Mouse (Mus musculus): Measurements from ENCODE around the gene Lgals3bp.

Gene Lgals3bp

DNA sequence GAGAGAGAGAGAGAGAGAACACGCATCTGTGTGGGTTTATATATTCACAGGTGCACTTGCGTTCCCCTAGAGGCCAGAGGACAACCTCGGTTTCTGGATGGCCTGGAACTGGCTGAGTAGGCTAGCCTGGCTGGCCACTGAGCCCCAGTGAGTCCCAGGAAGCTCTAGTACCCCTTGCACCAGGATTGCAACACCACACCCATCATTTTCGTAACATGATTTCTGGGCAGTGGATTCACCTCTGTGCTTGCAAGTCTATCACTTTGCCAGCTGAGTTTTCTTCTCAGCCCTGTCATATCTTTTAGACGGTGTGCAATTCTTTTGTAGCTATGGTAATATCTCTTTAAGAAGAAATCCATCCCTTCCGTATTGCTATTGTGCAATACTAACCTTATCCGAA, 18.4 kb upstream of the Lgals3bp start:
- no peak for DNase-seq

DNA sequence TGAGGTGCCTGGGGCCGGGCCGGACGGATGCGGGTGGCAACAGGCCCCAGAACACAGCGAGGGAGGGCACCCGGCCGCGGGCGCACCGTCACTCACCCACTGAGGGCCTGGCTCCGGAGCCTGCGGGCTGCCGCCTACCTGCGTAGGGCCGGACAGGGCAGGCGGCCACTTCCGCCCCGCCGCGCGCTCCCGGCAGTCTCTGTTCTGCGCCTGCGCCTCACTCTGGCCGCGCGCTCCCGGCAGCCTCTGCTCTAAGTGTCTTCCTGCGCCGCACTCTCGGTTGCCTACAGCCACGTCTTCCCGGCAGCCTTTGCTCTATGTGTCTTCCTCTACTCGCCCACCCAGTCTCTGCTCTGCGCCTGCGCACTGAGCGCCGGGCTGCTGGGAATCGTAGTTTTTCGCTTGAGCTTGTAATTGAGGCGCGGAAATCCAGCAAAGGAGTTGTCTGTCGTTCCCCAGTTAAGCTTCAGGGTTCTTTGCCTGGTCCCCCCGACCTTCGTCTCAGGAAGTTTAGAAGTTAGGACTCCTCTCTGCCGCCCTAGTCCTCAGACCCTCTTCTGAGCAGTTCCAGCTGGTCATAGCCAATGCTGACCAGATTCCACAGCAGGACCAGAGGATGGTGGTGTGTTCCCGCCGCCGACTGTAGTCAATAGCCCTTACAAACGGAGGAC, 17.1 kb upstream of the Lgals3bp start, which contains the start of gene Cant1:
Gene Cant1 (minus strand): TSS at position 253 of the 671 bp plus-strand sequence.
- DNase-seq: peak; percentile 100

DNA sequence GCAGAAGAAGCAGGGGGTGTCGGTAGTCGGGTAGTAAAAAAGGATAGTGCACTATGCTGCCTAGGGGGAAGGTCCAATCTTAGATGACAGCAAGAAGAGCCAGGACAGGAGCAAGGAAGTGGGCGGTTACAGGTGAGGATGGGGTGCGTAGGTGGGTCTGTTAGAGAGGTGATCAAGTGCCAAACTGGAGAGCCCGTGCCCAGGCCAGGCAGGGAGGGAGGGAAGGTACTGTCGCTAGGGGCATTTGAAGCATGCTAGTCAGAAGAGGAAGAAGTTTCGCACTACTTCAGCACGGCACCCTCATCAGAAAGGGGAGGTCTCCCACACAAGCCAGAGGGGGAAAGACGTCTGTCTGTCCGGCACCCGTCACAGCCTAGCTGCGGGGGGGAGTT, 16.5 kb upstream of the Lgals3bp start:
- DNase-seq: no peak

DNA sequence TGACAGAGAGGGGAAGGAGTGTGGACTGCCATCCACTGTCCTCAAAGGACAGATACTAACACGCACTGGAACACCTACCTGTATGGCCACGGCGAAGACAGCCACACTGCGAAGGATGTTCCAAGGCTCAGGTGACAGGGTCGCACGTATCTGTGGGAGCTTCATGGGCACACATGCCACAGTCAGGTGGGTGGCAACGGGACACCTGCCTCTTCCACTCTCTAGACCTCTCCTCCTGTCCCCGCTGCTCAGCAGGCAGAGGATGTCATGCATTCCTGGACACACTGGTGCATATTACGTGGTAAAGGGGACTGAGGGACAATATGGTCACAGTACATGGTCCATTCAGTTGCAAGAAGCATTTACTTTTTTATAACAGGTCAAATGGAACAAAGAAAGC, 15.6 kb upstream of the Lgals3bp start:
- peak; percentile 93 for DNase-seq

DNA sequence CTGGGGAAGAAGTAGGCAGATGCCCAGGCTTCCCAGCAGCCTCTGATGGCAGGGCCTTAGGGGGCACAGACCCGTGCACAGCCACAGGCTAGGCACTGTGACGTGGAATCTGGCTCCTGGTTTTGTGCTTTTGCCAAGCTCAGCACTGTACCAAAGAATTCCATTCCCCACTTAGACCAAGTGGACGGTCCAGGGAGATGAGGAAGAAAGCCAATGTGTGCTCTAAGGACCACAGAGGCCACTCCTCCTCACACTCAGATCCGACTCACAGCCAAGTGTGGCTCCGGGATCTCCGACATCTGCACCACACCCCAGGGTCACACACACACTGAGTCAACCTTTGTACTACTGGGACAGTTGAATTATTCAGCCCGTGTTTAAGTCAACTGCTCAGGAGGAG, 14.2 kb upstream of the Lgals3bp start:
- peak; percentile 94 for DNase-seq

DNA sequence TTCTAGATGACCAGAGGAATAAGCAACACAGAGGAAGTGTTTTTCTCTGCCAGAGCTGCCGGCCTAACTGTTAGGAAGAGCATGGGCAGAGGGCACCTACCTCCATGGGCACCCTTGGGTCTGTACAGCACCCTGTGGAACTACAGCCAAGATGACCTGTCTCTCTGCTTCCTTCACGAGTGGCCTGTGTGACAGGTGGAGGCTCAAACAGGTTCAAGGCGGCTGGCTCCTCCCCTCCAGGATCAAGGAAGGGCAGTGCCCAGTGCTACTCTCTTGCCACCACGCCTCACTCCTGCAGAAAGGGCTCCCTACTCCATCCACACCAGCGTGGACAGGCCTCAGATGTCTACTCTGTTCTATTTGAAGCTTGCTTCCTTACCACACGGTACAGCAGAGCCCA, 13.7 kb upstream of the Lgals3bp start:
- DNase-seq: no peak

DNA sequence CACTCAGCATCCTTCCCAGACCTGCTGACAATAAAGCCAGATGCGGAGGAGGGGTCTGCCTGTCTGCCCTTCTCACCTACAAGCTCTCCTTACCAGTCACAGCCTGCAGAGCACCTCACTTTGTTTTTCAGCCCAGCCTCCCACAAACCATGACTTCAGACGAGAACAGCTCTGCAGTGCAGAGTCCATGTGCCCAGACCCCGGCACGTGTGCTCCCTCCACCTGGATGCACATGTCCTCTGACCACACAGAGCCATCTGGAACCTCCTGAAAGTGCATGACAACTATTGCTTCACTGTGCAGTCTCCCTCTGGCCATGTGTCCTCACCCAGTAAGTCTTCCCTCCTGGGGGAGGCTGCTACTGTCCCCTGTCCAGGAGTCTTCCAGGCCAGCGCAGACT, 12.4 kb upstream of the Lgals3bp start:
- DNase-seq: no peak

DNA sequence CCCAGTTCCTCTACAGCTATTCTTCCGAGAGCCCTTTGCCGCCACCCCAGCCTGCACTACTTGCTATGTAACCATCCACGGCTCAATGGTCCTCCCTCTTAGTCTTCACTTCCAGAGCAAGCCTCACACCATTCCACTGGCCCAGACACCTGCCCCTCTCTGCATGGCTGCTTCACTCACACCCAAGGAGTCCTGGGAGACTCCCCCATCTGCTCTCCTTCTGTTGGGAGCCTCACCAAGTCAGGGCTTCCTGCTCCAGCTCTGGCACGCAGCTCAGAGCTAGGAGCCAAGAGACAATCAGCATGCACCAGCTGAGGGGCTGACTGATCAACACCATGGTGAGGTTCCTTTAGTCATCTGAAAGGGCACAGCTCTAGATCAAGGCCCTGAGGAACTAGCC, 11.2 kb upstream of the Lgals3bp start:
- DNase-seq: peak; percentile 95

DNA sequence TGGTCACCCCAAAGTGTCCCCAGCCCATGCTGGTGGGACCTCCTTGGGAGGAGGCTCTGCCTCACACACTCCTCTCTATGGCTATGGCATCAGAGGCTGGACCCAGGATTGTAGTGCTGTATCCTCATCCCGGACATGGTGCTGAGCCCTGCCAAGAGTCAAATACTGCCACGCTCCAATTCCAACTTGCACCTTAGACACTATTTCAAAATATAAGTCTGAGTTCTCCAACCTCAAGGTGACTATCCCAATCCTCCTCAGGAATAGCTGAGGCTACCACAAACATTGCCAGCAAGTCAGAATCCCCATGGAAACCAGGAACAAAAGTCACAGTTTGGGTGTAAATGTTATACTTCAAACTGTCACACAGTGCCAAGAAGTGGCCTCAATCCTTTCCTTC, 10.7 kb upstream of the Lgals3bp start:
- no peak for DNase-seq

DNA sequence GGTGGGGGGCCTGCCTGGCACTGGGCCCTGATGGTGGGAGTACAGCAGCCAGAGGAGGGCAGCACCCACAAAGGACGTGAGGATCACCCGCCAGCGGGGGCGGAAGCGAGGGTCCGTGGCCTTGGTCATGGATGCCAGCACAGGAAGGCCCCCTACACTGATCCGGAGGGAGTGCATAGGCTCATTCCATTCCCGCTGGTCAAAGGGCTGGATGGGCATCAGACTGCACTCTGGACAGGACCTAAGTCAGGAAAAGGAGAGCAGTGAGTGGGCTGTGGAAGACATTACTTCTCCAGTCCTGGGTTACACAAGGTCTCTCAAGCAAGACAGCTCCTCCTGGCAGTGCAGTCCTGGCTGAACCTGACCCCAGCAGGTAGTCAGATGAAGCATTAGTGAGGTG, 9.4 kb upstream of the Lgals3bp start:
- no peak for DNase-seq

DNA sequence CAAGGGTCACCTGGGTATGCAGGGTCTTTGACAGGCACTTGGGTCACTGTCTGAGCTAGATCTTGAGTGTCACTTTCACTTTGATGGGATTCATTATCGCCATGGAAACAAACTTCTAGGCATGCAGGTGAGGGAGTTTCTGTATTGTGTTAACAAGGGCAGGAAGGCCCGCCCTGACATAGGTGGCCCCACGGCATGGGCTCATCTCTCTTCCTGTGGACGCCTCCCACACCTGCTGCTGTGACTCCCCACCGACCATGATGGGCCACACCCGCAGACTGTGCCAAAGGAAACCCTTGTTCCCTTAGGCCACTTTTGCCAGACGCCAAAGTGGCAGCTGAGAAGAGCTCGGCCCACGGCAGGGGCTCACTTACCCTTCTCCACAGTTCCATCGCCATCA, 8.6 kb upstream of the Lgals3bp start:
- peak; percentile 90 for DNase-seq

DNA sequence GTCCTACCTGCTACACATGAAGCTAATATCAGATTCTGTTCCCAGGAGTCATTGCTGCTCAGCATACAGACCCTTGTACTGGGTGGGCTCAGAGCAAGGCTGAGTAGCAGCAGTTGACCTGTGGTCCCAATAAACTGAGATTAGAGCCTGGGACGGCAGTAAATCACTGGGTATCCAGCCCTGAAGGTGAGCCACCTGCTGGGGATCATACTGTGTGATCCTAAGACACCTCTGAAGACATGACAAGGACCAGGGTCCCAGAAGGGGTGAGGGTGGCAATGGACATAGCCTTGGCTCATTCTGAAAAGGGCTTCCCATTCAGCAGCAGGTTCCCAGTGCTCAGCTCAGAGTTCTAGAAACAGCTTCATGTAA, 8.2 kb upstream of the Lgals3bp start:
- peak; percentile 86 for DNase-seq

DNA sequence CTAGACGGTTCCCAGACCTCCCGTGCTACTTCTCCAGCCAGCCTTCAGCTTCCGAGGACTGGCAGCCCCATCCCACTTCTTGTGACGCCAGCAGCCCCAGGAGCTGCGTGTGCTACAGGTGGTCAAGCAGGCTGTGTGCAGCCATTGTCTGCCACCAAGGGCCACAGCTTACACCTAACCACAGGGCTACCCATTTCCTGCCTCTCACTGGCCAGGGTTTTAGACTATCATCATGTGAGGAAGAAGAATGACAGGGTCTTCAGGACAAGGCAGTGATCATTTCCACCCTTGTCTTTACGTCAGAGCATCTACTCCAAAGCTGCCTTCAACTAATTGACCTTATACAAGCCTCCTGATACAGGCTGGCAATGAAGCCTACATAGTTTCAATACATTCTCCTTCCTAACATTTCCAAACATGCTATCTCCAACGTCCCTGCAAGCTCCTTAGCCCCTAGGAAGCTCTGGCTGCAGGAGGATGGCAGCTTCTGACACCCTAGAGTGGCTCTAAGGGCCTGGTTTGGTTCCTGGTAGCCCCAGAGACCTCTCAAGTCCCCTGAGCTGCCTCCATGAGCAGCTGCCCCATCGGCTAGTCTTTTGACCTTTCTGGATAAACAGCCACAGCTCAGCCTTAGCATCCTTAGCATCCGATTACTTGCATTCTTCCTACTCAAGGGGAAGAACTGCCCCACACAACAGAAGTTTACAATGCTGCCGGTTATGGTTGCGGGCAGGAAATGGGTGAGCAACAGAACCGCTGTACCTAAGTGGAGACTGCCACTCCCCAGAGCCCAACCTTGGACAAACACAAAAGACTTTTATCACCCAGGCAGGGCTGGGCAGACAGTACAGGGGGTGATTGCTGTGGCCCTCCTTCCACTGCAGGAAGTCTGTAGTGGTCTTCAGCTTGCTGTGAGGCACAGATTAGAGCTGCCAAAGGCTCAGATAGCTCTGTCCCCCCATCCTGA, 7.5 kb upstream of the Lgals3bp start:
- DNase-seq: peak; percentile 84

DNA sequence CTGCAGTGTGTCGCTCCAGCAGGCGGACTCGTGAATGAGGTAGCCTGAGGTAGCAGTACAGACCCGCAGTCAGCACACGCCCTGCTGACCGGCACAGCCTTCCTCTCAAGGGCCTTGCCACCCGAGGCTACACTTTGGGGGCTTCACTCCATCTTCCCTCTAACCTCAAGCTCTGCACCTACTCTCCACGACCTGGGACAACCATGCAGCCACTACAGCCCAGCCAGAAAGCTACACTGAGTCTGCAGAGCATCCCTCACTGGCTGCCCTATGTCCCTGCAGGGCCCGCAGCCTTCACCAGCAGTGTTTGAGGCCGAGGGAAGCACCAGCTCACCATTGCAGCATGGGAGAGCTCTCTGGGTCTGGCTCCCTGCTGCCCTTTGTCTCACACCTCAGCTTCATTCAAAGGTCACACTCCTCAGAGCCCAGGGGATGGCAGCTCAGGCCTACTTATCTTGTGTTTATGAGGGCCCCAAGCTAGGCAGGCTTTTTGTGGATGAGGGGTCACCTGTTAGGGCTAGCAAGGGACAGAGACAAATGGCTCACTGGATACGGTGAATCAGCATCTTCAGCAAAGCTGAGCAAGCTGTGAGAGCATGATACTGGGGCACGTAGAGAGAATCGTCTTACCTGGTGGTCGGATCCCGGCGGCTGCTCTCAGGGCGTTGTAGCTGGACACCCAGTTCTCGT, 6.3 kb upstream of the Lgals3bp start:
- DNase-seq: peak; percentile 91

DNA sequence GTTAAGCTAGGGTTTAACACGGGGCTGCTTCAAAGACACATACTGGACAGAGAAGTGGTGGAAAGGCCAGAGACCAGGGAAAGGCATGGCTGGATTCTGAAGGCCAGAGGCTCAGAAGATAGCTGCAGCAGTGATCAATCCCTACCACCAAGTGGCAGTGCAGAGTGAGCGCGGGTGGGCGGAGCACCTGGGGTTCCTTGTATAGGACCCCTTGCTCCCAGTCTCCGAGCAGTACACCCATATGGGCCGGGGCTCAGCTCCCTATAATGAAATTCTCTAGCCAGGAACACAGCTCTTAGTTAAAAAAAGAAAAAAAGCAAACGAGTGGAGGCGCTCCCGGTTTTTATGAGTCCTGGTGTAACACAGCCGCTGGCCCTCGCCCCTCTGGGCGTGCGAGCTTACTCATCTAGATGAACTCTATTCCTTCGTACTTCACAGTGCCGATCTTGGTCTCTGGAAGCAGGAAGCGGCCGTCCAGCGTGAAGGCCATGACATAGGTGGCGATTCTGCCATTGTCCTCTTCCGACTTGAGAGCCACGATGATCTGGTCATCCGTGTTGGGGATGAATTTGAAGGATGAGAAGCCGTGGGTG, 5.5 kb upstream of the Lgals3bp start:
- peak; percentile 93 for DNase-seq

DNA sequence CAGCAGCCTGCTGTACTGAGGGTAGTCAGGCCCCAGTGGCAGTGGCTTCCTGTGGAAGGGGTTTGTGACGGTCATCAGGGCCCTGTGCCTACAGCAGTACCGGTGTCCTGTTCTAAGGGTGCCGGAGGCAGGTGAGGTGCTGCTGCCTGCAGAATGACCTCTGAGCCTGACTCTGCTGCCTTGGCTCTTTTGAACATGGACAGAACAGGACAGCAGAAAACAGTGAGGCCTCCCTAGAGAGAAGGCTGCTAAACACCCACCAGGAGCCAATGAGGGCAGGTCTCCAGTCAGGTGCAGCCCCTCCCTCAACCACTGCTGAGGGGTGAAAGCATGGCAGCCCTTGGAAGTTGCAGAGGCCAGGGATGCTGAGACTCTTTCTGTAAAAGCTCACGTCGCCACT, 4.6 kb upstream of the Lgals3bp start:
- peak; percentile 91 for DNase-seq

DNA sequence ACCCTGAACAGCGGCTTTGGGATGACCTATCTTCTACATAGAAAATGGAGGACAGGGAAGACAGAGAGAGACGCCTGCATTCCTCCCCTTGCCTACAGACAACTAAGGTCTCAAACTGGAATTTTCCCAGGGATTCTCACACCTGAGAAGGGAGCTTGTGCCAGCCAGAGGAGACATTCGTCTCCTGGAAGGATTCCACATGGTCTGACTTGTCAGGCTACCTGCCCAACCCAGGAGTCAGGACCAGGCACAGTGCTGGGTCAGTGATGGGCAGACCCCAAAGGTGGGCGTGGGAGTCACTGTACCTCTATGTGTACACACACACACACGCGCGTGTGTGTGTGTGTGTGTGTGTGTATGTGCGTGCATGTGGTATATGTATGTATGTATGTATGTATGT, 3.4 kb upstream of the Lgals3bp start:
- DNase-seq: peak; percentile 89

DNA sequence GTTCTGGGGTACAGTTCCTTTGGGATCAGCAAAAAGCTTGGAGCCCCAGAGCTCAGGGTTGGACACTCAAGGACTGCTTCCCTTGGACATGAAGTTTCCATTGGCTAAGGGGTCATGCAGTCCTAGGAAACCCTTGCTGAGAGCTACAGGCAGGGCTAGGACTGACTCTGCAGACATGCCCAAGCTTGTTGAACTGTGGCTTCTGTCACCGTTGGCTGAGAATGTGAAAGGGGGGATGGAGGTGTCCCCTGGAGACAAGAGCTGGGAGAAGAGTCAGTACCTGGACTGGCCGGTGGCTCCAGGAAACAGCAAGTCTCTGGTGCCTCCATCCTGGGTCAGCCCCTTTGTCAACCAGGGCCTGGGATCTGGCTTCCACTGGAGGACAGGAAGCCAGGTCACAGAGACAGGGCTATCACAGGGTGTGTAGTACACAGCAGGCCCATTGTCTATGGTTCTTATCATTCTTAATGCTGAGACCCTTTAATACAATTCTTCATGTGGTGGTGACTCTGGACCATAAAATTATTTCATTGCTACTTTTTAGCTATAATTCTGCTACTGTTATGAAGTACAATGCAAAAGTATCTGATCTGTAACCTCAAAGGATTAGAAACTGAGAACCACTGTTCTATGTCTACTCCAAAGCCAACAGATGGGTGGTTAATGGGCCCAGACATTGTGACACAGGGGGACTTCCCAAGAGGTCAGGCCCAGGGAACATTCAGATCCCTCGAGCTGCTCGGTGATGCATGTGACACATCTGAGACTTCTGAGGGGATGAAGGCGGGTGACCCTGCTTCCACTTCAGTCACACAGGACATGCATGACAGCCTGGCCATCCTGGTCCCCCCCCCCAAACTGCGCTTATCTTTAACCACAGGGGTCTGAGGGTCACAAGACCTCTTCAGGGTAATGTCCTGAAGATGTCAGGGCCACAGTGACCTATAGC, 2.3 kb upstream of the Lgals3bp start:
- peak; percentile 94 for DNase-seq

DNA sequence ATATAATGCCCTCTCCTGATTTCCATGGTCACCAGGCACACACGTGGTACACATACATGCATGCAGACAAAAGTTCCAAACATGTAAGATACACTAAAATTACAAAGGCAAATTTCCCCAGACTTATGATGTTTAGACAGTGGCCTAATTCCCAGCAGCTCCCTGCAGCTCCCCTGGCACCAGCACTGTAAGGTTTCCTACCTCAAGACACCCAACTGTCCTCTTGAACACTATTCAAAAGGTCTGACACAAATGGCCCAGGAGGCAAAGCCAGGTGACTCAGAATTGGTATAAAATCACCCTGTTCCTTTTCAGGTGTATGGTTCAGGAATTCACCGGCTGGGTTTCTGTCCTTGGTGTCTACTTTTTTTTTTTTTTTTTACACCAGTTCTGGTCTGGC, 1.3 kb upstream of the Lgals3bp start:
- peak; percentile 84 for DNase-seq

DNA sequence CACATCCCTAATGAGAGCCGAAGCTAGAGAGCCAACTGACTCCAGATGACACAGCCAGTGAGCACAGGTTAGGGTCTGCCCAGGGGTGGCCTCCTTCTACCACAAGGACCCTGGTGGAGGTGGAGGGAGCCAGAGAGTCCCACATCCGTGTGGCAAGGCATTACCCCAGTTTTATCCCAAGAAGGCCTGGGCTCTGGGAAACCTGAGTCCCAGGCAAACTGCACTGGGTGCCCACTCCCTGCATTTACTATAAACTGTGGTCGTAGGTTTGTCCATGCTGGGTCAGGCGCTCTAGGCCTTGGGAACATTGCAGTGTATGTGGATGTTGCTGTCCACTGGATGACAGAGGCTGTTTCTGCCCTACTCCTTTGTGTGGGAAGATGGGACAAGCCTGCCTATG, 697 bp downstream of the Lgals3bp start:
- peak; percentile 93 for DNase-seq

DNA sequence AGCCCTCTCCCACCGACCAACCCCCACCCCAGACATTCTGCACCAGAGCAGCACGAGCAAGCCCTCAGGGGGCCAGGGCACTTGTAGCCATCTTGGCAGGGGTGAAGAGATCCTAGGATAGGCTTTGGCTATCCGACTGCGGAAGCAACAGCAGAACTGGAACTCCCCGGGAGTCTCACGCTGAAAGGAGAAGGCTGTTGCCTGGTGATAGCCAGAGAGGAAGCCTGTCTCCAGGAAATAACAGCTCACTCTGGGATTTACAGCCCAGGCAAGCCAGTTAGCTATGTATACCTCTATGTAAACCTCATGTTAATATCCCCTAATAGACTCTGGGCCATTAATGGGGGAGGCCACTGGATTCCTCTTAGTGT, 1.3 kb downstream of the Lgals3bp start:
- DNase-seq: peak; percentile 98

All from heart, adult 11 months (tissue).